Comparison of ENCODE assay signal across 14 mouse cellular contexts in the genomic region with DNA sequence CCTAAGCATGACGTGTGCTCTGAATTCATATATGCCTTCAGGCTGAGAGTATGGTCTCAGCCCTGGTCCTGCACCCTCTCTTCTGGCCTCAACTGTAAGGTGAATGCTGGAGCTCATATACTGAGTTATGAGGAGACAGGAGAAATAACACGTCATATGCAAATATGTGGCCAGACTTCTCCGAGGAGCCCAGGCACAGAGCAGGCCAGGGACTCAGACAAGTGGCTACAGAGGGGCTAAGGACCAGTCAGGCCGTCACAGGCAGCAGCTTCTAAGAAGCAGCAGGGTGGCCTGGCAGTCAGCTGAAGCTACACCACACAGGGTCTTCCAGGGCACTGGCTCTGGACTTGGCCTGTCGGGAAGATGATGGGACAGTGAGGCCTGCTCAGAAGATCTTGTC.
"Had no signal": no experiment of that assay in that cellular context is flagged by ENCODE, and none has a peak within 500 bp of the region (broad histone marks: within the 10 kb centered on the region; RNA-seq: fewer than 3 reads in every experiment).

No protein-coding gene starts in this region.

- ATAC-seq: midbrain, embryonic 13.5 days; midbrain, embryonic 15.5 days had no signal

- H3K27me3 ChIP-seq: midbrain, embryonic 13.5 days; midbrain, embryonic 15.5 days; neural tube, embryonic 12.5 days; stomach, embryonic 15.5 days had no signal

- H3K4me2 ChIP-seq: lung, embryonic 14.5 days; midbrain, embryonic 11.5 days; midbrain, embryonic 13.5 days; midbrain, embryonic 15.5 days; neural tube, embryonic 12.5 days; stomach, embryonic 15.5 days had no signal

- DNase-seq: lung, adult 18-20 months; lung, embryonic 14.5 days; lung, postnatal 10 days; lung, postnatal 4 days; right cerebral cortex, postnatal 14 days; thymus, adult 18-20 months; thymus, postnatal 14 days; thymus, postnatal 36 days had no signal

- H3K9me3 ChIP-seq: megakaryocyte, embryonic 14.5 days; midbrain, embryonic 13.5 days; midbrain, embryonic 15.5 days; neural tube, embryonic 12.5 days; stomach, embryonic 15.5 days had no signal

- H3K4me3 ChIP-seq: megakaryocyte, embryonic 14.5 days; midbrain, embryonic 13.5 days; midbrain, embryonic 15.5 days; neural tube, embryonic 12.5 days; stomach, embryonic 15.5 days had no signal

- H3K9ac ChIP-seq: lung, embryonic 14.5 days; midbrain, embryonic 13.5 days; midbrain, embryonic 15.5 days; neural tube, embryonic 12.5 days; stomach, embryonic 15.5 days had no signal

- H3K4me1 ChIP-seq: midbrain, embryonic 13.5 days; midbrain, embryonic 15.5 days; neural tube, embryonic 12.5 days; stomach, embryonic 15.5 days had no signal

- H3K27ac ChIP-seq: midbrain, embryonic 13.5 days; midbrain, embryonic 15.5 days; neural tube, embryonic 12.5 days; stomach, embryonic 15.5 days had no signal
